Mouse (Mus musculus): ENCODE data around the gene Clic6. TPM values are rescaled to one million over a fixed set of nuclear protein-coding genes. Genes with fewer than 3 reads are reported as not detected.

Gene Clic6
- polyA plus RNA-seq, 1 experiment from 2014 or later: 3.8 TPM

DNA sequence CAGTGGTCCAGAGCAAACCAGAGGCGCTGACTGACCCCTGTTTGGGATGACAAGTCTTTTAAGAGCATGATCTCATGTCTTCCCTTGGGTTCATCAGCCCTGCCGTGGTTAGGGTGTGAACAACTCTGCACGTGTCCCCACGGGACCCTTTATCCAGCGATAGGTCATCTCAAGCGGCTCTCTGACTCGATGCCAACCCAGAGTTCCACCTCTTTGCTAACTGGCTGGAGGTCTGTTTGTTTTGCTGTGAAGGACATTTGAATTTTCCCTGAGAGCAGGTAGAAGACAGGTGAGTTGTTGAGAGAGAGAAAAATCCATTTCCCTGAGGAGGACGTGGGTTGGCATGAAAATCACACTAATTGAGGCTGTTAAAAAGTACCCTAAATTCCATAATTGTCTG, 37.8 kb downstream of the Clic6 start:
- 71% methylated on average over 8 of the region's 8 CpGs for WGBS
- no peak for ATAC-seq (ENCODE audit: low FRiP score, low TSS enrichment)
- Histone ChIP-seq H3K4me1 (ENCODE audit: control insufficient read depth, insufficient read depth, low read length) (no peaks in the 10 kb centered on the region; the same call in 1 of the 2 replicates), H3K4me3 (ENCODE audit: low read length) (no peak overlapping the region), H3K27ac (ENCODE audit: low read depth, low read length) (no peak overlapping the region), H3K9me3 (ENCODE audit: control insufficient read depth, low read length) (no peaks in the 10 kb centered on the region), H3K27me3 (ENCODE audit: control insufficient read depth, insufficient read depth, low read length) (no peaks in the 10 kb centered on the region), H3K9ac (ENCODE audit: low read depth, low read length) (no peak overlapping the region), H3K36me3 (ENCODE audit: control insufficient read depth, insufficient read depth, low read length) (no peaks in the 10 kb centered on the region), H3K4me2 (replicated peaks; ENCODE audit: low read depth, low read length) (no peak overlapping the region)

DNA sequence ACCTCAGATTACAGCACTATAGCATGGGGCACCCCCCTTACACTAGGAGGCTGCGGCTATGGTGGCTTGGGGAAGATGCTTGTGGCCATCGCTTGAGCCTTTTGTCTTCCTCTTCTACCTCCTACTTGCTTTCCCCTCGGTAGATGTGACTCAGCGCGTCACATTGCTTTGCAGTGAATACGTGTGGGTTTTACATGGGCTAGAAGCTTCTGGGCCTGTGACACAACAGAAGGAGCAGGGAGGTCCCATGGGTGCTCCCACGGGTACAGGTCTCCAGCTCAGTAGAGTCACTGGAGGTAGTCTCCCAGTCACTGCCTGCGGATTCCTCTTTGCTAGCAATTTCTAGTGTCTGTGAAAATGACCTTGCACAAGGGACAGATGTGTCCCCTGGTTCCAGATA, 39.1 kb downstream of the Clic6 start:
- Histone ChIP-seq H3K27ac (ENCODE audit: low read depth, low read length) (no peak overlapping the region), H3K9ac (ENCODE audit: low read depth, low read length) (no peak overlapping the region), H3K4me2 (replicated peaks; ENCODE audit: low read depth, low read length) (no peak overlapping the region), H3K9me3 (ENCODE audit: control insufficient read depth, low read length) (peaks cover 5% of the 10 kb centered on the region), H3K4me3 (ENCODE audit: low read length) (no peak overlapping the region), H3K4me1 (ENCODE audit: control insufficient read depth, insufficient read depth, low read length) (no peaks in the 10 kb centered on the region), H3K27me3 (ENCODE audit: control insufficient read depth, insufficient read depth, low read length) (no peaks in the 10 kb centered on the region), H3K36me3 (ENCODE audit: control insufficient read depth, insufficient read depth, low read length) (no peaks in the 10 kb centered on the region)
- WGBS: 85% methylated on average over 8 of the region's 8 CpGs
- no peak for ATAC-seq (ENCODE audit: low FRiP score, low TSS enrichment)

DNA sequence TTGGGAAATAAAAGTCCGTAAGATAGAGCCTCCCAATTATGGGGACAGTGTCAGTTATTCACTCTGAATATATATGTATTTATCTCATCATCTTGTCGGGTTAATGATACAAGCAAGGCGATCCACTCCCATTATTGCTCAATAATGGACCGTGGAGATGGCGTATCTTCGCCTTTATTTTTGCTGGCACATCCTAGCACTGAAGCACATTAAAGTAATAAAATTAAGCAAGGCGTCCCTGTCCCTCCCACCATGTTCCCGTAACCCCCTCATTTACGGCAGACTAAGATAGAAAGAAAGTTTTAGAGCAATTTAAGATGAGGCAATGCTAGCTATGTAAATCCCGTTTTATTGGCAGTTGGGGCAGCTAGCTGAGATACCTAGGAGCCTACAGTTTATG, 40.4 kb downstream of the Clic6 start:
- Histone ChIP-seq H3K27me3 (ENCODE audit: control insufficient read depth, insufficient read depth, low read length) (no peaks in the 10 kb centered on the region), H3K4me2 (replicated peaks; ENCODE audit: low read depth, low read length) (no peak overlapping the region), H3K4me3 (ENCODE audit: low read length) (no peak overlapping the region), H3K9ac (ENCODE audit: low read depth, low read length) (no peak overlapping the region), H3K4me1 (ENCODE audit: control insufficient read depth, insufficient read depth, low read length) (no peaks in the 10 kb centered on the region), H3K36me3 (ENCODE audit: control insufficient read depth, insufficient read depth, low read length) (no peaks in the 10 kb centered on the region), H3K27ac (ENCODE audit: low read depth, low read length) (no peak overlapping the region), H3K9me3 (ENCODE audit: control insufficient read depth, low read length) (peaks cover 5% of the 10 kb centered on the region)
- ATAC-seq (ENCODE audit: low FRiP score, low TSS enrichment): no peak
- WGBS: 49% methylated on average over 10 of the region's 10 CpGs

DNA sequence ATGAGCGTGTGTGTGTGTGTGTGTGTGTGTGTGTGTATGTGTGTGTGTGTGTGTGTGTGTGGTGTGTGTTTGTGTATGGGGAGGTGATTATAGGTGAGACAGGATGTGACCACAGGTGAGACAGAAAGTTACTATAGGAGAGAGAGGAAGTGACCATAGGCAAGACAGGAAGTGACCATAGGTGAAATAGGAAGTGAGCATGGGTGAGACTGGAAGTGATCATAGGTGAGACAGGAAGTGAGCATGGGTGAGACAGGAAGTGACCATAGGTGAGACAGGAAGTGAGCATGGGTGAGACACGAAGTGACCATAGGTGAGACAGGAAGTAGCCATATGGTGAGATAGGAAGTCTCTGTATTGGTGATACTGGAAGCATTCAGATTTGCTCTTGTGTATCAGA, 49.7 kb downstream of the Clic6 start:
- Histone ChIP-seq H3K4me1 (ENCODE audit: control insufficient read depth, insufficient read depth, low read length) (no peaks in the 10 kb centered on the region), H3K27ac (ENCODE audit: low read depth, low read length) (no peak overlapping the region), H3K9me3 (ENCODE audit: control insufficient read depth, low read length) (no peaks in the 10 kb centered on the region), H3K4me2 (replicated peaks; ENCODE audit: low read depth, low read length) (no peak overlapping the region), H3K36me3 (ENCODE audit: control insufficient read depth, insufficient read depth, low read length) (no peaks in the 10 kb centered on the region), H3K9ac (ENCODE audit: low read depth, low read length) (no peak overlapping the region), H3K27me3 (ENCODE audit: control insufficient read depth, insufficient read depth, low read length) (no peaks in the 10 kb centered on the region), H3K4me3 (ENCODE audit: low read length) (no peak overlapping the region)
- 94% methylated on average over 2 of the region's 2 CpGs for WGBS
- ATAC-seq (ENCODE audit: low FRiP score, low TSS enrichment): no peak

DNA sequence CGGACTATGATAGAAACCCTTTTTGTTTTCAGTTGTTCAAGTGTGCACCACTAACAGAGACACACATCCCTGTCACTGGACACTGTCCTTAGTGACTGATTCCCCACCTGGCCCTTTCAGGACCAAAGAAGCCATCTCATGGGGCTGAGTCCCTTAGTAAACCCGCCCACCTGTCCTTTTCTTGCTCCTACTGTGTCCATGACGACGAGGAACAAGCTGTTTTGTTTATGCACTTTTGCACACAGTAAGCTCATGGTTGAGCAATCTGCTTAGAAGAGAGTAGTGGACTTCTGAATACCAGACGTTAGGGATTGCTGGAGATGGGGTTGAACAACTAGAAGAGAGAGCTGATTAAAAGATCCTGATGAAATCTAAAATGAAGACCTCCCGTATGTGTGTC, 52.8 kb downstream of the Clic6 start:
- Histone ChIP-seq H3K9me3 (ENCODE audit: control insufficient read depth, low read length) (no peaks in the 10 kb centered on the region), H3K9ac (ENCODE audit: low read depth, low read length) (no peak overlapping the region), H3K4me2 (replicated peaks; ENCODE audit: low read depth, low read length) (no peak overlapping the region), H3K36me3 (ENCODE audit: control insufficient read depth, insufficient read depth, low read length) (no peaks in the 10 kb centered on the region), H3K27ac (ENCODE audit: low read depth, low read length) (no peak overlapping the region), H3K27me3 (ENCODE audit: control insufficient read depth, insufficient read depth, low read length) (no peaks in the 10 kb centered on the region), H3K4me3 (ENCODE audit: low read length) (no peak overlapping the region), H3K4me1 (ENCODE audit: control insufficient read depth, insufficient read depth, low read length) (no peaks in the 10 kb centered on the region)
- ATAC-seq (ENCODE audit: low FRiP score, low TSS enrichment): no peak
- WGBS: 76% methylated on average over 6 of the region's 6 CpGs

DNA sequence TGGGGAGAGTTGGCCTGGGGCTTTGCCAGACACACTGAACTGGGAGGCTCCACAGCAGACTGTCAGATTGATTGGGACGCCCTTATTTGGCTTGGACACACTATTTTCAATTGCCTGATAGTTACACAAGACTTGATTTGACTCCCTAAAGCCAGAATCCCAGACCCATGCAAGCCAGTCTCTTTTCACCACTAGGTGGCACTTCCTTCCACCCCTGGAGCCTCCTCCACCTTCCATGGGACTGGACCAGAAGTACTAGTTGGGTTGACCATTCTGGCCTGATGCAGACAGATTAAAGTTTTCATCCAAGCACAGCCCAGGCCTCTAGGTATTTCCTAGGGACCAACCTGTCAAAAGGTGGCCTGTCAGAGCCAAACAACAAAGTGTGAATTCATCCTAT, 58.7 kb downstream of the Clic6 start:
- Histone ChIP-seq H3K4me1 (ENCODE audit: control insufficient read depth, insufficient read depth, low read length) (no peaks in the 10 kb centered on the region), H3K27me3 (ENCODE audit: control insufficient read depth, insufficient read depth, low read length) (no peaks in the 10 kb centered on the region), H3K9me3 (ENCODE audit: control insufficient read depth, low read length) (no peaks in the 10 kb centered on the region), H3K4me3 (ENCODE audit: low read length) (no peak overlapping the region), H3K36me3 (ENCODE audit: control insufficient read depth, insufficient read depth, low read length) (no peaks in the 10 kb centered on the region), H3K9ac (ENCODE audit: low read depth, low read length) (no peak overlapping the region), H3K4me2 (replicated peaks; ENCODE audit: low read depth, low read length) (no peak overlapping the region), H3K27ac (ENCODE audit: low read depth, low read length) (no peak overlapping the region)
- ATAC-seq (ENCODE audit: low FRiP score, low TSS enrichment): no peak
- 58% methylated on average over 1 of the region's 1 CpGs for WGBS

DNA sequence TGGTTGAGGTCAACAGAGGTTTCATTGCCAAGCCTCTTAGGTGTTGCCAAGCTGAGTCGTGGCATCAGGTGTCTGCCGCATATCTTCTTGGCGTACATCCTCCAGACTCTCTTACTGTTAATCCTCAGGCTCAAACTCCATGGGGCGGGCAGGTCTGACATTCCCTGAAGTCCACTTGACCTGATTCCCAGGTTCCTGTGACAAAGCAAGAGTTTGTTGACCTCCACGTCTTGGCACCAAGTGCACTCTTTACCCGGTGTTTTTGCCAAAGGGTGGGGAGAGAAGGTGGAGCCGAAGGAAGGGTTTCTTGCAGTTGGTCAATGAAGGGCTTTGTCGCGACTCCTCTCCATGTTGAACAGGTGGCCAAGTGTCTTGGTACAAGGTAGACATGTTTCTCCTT, 63.1 kb downstream of the Clic6 start:
- H3K27me3 ChIP-seq (ENCODE audit: control insufficient read depth, insufficient read depth, low read length): no peaks in the 10 kb centered on the region
- H3K9me3 ChIP-seq (ENCODE audit: control insufficient read depth, low read length): no peaks in the 10 kb centered on the region
- no peak overlapping the region for H3K27ac ChIP-seq (ENCODE audit: low read depth, low read length)
- H3K4me1 ChIP-seq (ENCODE audit: control insufficient read depth, insufficient read depth, low read length): no peaks in the 10 kb centered on the region
- H3K4me3 ChIP-seq (ENCODE audit: low read length): no peak overlapping the region
- no peak overlapping the region for H3K9ac ChIP-seq (ENCODE audit: low read depth, low read length)
- no peaks in the 10 kb centered on the region for H3K36me3 ChIP-seq (ENCODE audit: control insufficient read depth, insufficient read depth, low read length)
- 90% methylated on average over 9 of the region's 9 CpGs for WGBS
- no peak for ATAC-seq (ENCODE audit: low FRiP score, low TSS enrichment)
- H3K4me2 ChIP-seq (replicated peaks; ENCODE audit: low read depth, low read length): no peak overlapping the region

DNA sequence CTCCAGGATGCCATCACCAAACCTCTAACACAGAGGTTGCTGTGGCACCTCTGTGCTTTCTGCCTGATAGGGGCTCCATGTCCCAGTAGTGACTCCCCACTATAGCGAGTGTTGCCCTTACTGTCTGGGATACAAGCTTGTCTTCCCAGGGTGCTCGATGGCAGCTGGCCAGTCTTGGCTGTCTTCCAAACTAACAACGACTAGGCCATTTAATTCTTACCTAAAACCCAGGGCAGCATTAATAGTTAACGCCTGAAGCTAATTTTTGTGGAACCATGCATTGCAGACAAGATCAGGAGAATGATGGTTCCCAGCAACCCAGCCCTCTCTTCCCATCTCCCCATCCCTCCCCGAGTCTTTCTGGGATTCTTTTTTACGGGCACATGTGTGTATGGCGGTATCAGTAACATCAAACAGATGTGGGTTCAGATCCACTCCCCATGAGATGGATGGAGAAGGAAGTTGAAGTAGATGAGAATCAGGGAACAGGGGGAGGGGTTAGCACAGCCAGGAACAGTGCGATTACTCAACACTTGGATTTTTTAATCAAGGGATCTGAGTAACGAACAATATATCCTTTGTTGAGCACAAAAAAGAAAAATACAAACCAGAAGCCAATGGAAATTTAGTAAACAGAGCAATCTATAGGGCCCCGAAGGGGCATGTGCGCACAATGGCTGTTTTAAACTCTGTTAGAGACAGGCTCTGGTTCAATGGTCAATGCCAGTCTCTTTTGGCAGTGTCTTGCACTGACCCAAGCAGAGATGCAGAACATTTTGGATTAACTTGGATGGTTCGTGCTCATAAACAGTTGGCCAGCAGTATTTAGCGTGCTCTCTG, 66.0 kb downstream of the Clic6 start:
- H3K27me3 ChIP-seq (ENCODE audit: control insufficient read depth, insufficient read depth, low read length): no peaks in the 10 kb centered on the region
- H3K36me3 ChIP-seq (ENCODE audit: control insufficient read depth, insufficient read depth, low read length): no peaks in the 10 kb centered on the region
- WGBS: 68% methylated on average over 13 of the region's 13 CpGs
- ATAC-seq (ENCODE audit: low FRiP score, low TSS enrichment): no peak
- H3K9me3 ChIP-seq (ENCODE audit: control insufficient read depth, low read length): no peaks in the 10 kb centered on the region
- no peak overlapping the region for H3K4me2 ChIP-seq (replicated peaks; ENCODE audit: low read depth, low read length)
- no peaks in the 10 kb centered on the region for H3K4me1 ChIP-seq (ENCODE audit: control insufficient read depth, insufficient read depth, low read length)
- H3K9ac ChIP-seq (ENCODE audit: low read depth, low read length): no peak overlapping the region
- H3K27ac ChIP-seq (ENCODE audit: low read depth, low read length): no peak overlapping the region
- no peak overlapping the region for H3K4me3 ChIP-seq (ENCODE audit: low read length)

DNA sequence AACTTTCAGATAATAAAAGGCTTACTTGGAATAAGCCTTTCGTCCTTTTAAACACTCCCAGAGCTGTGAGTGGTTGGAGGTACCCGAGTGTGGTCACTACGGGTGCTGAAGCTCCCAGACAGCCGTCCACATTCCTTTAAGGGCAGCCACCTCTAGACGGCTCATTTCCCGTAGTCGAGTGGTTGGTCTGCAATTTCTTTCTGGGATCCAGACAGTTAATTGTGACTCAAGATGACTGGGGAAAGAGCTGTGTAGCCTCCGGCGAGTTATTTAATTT, 66.5 kb downstream of the Clic6 start:
- Histone ChIP-seq H3K36me3 (ENCODE audit: control insufficient read depth, insufficient read depth, low read length) (no peaks in the 10 kb centered on the region), H3K9me3 (ENCODE audit: control insufficient read depth, low read length) (no peaks in the 10 kb centered on the region), H3K4me1 (ENCODE audit: control insufficient read depth, insufficient read depth, low read length) (no peaks in the 10 kb centered on the region), H3K9ac (ENCODE audit: low read depth, low read length) (no peak overlapping the region), H3K4me2 (replicated peaks; ENCODE audit: low read depth, low read length) (no peak overlapping the region), H3K27me3 (ENCODE audit: control insufficient read depth, insufficient read depth, low read length) (no peaks in the 10 kb centered on the region), H3K4me3 (ENCODE audit: low read length) (no peak overlapping the region), H3K27ac (ENCODE audit: low read depth, low read length) (no peak overlapping the region)
- ATAC-seq (ENCODE audit: low FRiP score, low TSS enrichment): no peak
- 52% methylated on average over 9 of the region's 9 CpGs for WGBS

Measured in kidney, embryonic 14.5 days (tissue).